9 mouse cellular contexts compared by ENCODE assay signal in the genomic region with DNA sequence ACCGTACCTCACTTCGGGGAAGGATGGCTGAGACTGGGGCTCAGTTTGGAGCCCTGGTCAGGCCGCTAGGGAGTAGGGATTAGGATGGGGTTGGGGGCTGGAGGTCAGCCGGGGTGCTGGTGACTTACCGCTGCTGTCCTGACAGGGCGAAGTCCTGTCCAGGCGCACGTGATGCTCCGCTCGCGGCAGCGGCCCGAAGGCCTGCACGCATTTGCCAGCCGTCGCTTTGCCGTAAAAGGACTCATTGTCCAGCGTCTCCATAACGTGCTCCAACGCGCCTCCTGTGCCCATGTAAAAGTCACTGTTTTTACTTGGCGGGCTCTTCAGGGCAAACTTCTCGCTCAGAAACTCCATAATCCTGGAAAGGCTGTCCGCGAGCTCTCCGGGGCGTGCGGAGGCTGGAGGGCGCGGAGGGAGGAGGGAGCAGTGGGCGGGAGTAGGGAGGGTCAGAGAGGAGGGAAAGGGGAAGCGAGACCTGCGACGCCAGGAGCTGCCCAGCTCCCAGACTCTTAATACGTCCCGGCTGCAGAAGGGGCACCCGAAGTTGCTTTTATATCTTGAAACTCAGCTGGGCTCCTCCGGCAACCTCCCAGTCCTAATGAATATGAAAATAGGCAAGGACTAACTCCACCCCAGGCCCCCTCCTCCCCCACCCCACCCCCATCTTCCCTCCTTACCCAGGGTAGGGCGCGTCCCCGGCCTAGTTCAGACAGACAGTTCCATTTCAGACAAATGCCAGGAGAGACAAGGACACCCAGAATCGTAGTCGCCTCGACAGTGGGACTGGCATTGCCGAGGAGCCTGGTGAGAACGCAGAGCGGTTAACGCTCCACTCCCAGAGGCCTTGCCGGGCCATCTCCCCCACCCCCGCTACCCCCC. TPM values are rescaled to one million over a fixed set of nuclear protein-coding genes. Genes with fewer than 3 reads are reported as not detected.
DNase-seq lines count a peak whose midpoint lies in the region; ATAC-seq lines count a peak whose summit lies in the region.
"Had no signal": no experiment of that assay in that cellular context is flagged by ENCODE, and none has a peak within 500 bp of the region (broad histone marks: within the 10 kb centered on the region; RNA-seq: fewer than 3 reads in every experiment).

No protein-coding gene starts in this region.

- peaks cover 60% of the 10 kb centered on the region for H3K27me3 ChIP-seq in heart, embryonic 16.5 days (ENCODE audit: control insufficient read depth, insufficient read depth, low read length)
- peaks cover 65% of the 10 kb centered on the region for H3K27me3 ChIP-seq in midbrain, embryonic 12.5 days

- peak; percentile 67 for ATAC-seq in heart, embryonic 16.5 days (replicated peaks; ENCODE audit: extremely low read depth, insufficient read depth, low FRiP score)
- peak; percentile 77 for ATAC-seq in midbrain, embryonic 12.5 days (ENCODE audit: low FRiP score, low read depth)

- WGBS in heart, embryonic 16.5 days, result under 1% methylated on average over 49 of the region's 50 CpGs
- WGBS in midbrain, embryonic 12.5 days, result under 1% methylated on average over 49 of the region's 50 CpGs

- H3K9ac ChIP-seq in heart, embryonic 16.5 days (ENCODE audit: low read length), result no peak overlapping the region
- no peak overlapping the region; the same call in 1 of the 2 replicates for H3K9ac ChIP-seq in midbrain, embryonic 12.5 days (replicated peaks)

- H3K27ac ChIP-seq in brown adipose tissue, adult 24 weeks (replicated peaks; ENCODE audit: low read depth, low read length), result no peak overlapping the region
- H3K27ac ChIP-seq in heart, embryonic 16.5 days (ENCODE audit: low read length), result no peak overlapping the region
- H3K27ac ChIP-seq in midbrain, embryonic 12.5 days (replicated peaks), result no peak overlapping the region

- peak overlapping the region; percentile 13; the same call in 1 of the 2 replicates for H3K4me3 ChIP-seq in brown adipose tissue, adult 24 weeks (ENCODE audit: insufficient read depth, low read depth, low read length)
- H3K4me3 ChIP-seq in heart, embryonic 16.5 days (ENCODE audit: low read length), result peak overlapping the region; percentile 59
- H3K4me3 ChIP-seq in midbrain, embryonic 12.5 days, result peak overlapping the region; percentile 38

- H3K4me1 ChIP-seq in brown adipose tissue, adult 24 weeks (ENCODE audit: control insufficient read depth, insufficient read depth, insufficient read length, low read length), result peaks cover 3% of the 10 kb centered on the region; the same call in 1 of the 2 replicates
- H3K4me1 ChIP-seq in heart, embryonic 16.5 days (ENCODE audit: control insufficient read depth, insufficient read depth, low read length), result no peaks in the 10 kb centered on the region
- peaks cover 20% of the 10 kb centered on the region for H3K4me1 ChIP-seq in midbrain, embryonic 12.5 days

- H3K9me3 ChIP-seq in heart, embryonic 16.5 days (replicated peaks; ENCODE audit: control insufficient read depth, low read length), result no peaks in the 10 kb centered on the region
- H3K9me3 ChIP-seq in midbrain, embryonic 12.5 days, result no peaks in the 10 kb centered on the region

- peak; percentile 8 to 57 for DNase-seq in adrenal gland, adult (ENCODE audit: inconsistent age in 2 of 2, low spot score in 1 of 2)
- no peak for DNase-seq in adrenal gland, adult 8-10 months
- DNase-seq in kidney, postnatal 10 days, result peak; percentile 78
- no peak for DNase-seq in left cerebral cortex, adult 11 months (ENCODE audit: low spot score)
- DNase-seq in spleen, adult 18-20 months, result no peak

- peak overlapping the region; percentile 83 for H3K4me2 ChIP-seq in heart, embryonic 16.5 days (ENCODE audit: low read depth, low read length)
- H3K4me2 ChIP-seq in midbrain, embryonic 12.5 days (replicated peaks), result peak overlapping the region; percentile 55

- no peaks in the 10 kb centered on the region for H3K36me3 ChIP-seq in heart, embryonic 16.5 days (ENCODE audit: control insufficient read depth, insufficient read depth)
- H3K36me3 ChIP-seq in midbrain, embryonic 12.5 days, result no peaks in the 10 kb centered on the region

RNA-seq across cellular contexts. Expression of a gene that starts 1.5 kb away (rescaled TPM):
- total RNA-seq in adrenal gland, adult 8-10 months (2022), result not detected
- not detected in 2 replicates for polyA plus RNA-seq in brown adipose tissue, adult 24 weeks (2012; ENCODE audit: insufficient read depth, insufficient read length, missing spikeins)
- 0.20 and 0.55 TPM in 2 replicates for polyA plus RNA-seq in heart, embryonic 16.5 days (2015; fragmentation: Nextera tagmentation; extraction: Ambion mirVana)
- 4.6 and 12.5 TPM in 2 replicates for polyA plus RNA-seq in midbrain, embryonic 12.5 days (2016; fragmentation: Nextera tagmentation; extraction: Ambion mirVana)
- polyA plus RNA-seq: spleen, adult 2 months had no signal

Comparison
In these comparisons a context has a peak if more than half of its experiments do, and no peak if none do; other contexts are left out.
1. DNase-seq: peak in adrenal gland, adult (2 of 2) and kidney, postnatal 10 days (single experiment); none in adrenal gland, adult 8-10 months (single experiment), left cerebral cortex, adult 11 months (single experiment) and spleen, adult 18-20 months (0 of 2).
2. Peak in every context shown above with its lines, with median percentiles within 50 percentile points of each other: H3K4me3 ChIP-seq.